Mouse (Mus musculus) CH12.LX (cell line): ENCODE measurements around the gene Gm5127. TPM values are rescaled to one million over a fixed set of nuclear protein-coding genes. Genes with fewer than 3 reads are reported as not detected.

Source experiments
- DNase-seq: peaks from one replicate; pipeline ENCODE4 v3.0.0-alpha.2; 2013; ENCODE audit errors: extremely low read depth
- H3K27ac ChIP-seq: 2 replicates; pipeline ENCODE4 v1.5.1; 2012; ENCODE audit warnings: low read depth, mild to moderate bottlenecking, control low read depth, moderate library complexity; ENCODE audit not compliant: insufficient read depth
- H3K27me3 ChIP-seq: replicated peaks from 2 replicates; pipeline ENCODE3; 2012; ENCODE audit warnings: inconsistent platforms
- H3K36me3 ChIP-seq, 2 experiments: replicated peaks in 1 of 2; 2 replicates each; pipeline versions ENCODE3 to v1.6.1; 2012; ENCODE audit warnings: inconsistent platforms in 1 of 2, low read length in 1 of 2, mild to moderate bottlenecking in 1 of 2, mixed read lengths in 1 of 2, moderate library complexity in 1 of 2; ENCODE audit not compliant: control insufficient read depth in 1 of 2, insufficient read depth in 1 of 2
- H3K4me1 ChIP-seq, 2 experiments: 2 replicates each; pipeline ENCODE4 v1.6.1; 2012; ENCODE audit warnings: inconsistent platforms in 1 of 2, moderate library complexity in 1 of 2; ENCODE audit not compliant: insufficient read depth in 2 of 2, control insufficient read depth in 1 of 2
- H3K4me2 ChIP-seq: 2 replicates; pipeline ENCODE4 v1.6.1; 2012; ENCODE audit warnings: low read depth, mild to moderate bottlenecking, control low read depth; ENCODE audit not compliant: poor library complexity, insufficient read depth, severe bottlenecking
- H3K4me3 ChIP-seq, 3 experiments: fragments of 150-350 bp in 1 of 3; sonication (generic) in 1 of 3; replicated peaks in 1 of 3; 2 replicates each; pipeline versions ENCODE3 to v1.5.1; 2011 to 2012; ENCODE audit warnings: low read depth in 2 of 3, low read length in 2 of 3, mild to moderate bottlenecking in 2 of 3, moderate library complexity in 2 of 3, control low read depth in 1 of 3, improper control_type of control experiment in 1 of 3, inconsistent platforms in 1 of 3, mixed read lengths in 1 of 3; ENCODE audit not compliant: poor library complexity in 1 of 3
- H3K79me2 ChIP-seq: replicated peaks from 2 replicates; pipeline ENCODE4 v1.6.1; 2012; ENCODE audit warnings: mild to moderate bottlenecking, moderate library complexity; ENCODE audit not compliant: control insufficient read depth, poor library complexity, insufficient read depth, severe bottlenecking; ENCODE audit errors: extremely low read depth
- H3K9ac ChIP-seq: 2 replicates; pipeline ENCODE4 v1.6.1; 2012; ENCODE audit warnings: low read depth, mild to moderate bottlenecking, control low read depth, moderate library complexity; ENCODE audit not compliant: insufficient read depth
- H3K9me3 ChIP-seq: replicated peaks from 2 replicates; pipeline ENCODE3; 2012; ENCODE audit warnings: low read length, inconsistent platforms, mixed read lengths
- BHLHE40 ChIP-seq: IDR thresholded peaks from 2 replicates; pipeline ENCODE4 v1.6.1; 2011; ENCODE audit warnings: mild to moderate bottlenecking, low read depth, low read length, improper control_type of control experiment
- CHD1 ChIP-seq: IDR thresholded peaks from 2 replicates; pipeline ENCODE4 v1.6.1; 2012; ENCODE audit warnings: low read depth, low read length, improper control_type of control experiment, inconsistent platforms
- CTCF ChIP-seq, 2 experiments: IDR thresholded peaks in 1 of 2; conservative IDR thresholded peaks in 1 of 2; 2 replicates each; pipeline ENCODE4 v1.5.1; 2011 to 2012; ENCODE audit warnings: low read depth in 2 of 2, low read length in 2 of 2, improper control_type of control experiment in 1 of 2, inconsistent platforms in 1 of 2, mild to moderate bottlenecking in 1 of 2, moderate library complexity in 1 of 2
- E2F4 ChIP-seq: IDR thresholded peaks from 2 replicates; pipeline ENCODE4 v1.6.1; 2011; ENCODE audit warnings: low read depth, low read length, improper control_type of control experiment; ENCODE audit not compliant: insufficient replicate concordance
- ELF1 ChIP-seq: IDR thresholded peaks from 2 replicates; pipeline ENCODE4 v1.6.1; 2014; ENCODE audit warnings: low read depth, mild to moderate bottlenecking, inconsistent platforms, low read length, improper control_type of control experiment
- EP300 ChIP-seq: IDR thresholded peaks from 2 replicates; pipeline ENCODE4 v1.6.1; 2011; ENCODE audit warnings: low read length, improper control_type of control experiment
- HCFC1 ChIP-seq: IDR thresholded peaks from 2 replicates; pipeline ENCODE4 v1.6.1; 2012; ENCODE audit warnings: low read depth, mild to moderate bottlenecking, inconsistent platforms, low read length, improper control_type of control experiment
- IRF4 ChIP-seq: IDR thresholded peaks from 2 replicates; pipeline ENCODE4 v1.6.1; 2014; ENCODE audit warnings: low read depth, mild to moderate bottlenecking, inconsistent platforms, low read length, improper control_type of control experiment
- KAT2A ChIP-seq: IDR thresholded peaks from 2 replicates; pipeline ENCODE4 v1.6.1; 2012; ENCODE audit warnings: low read length, improper control_type of control experiment, inconsistent platforms; ENCODE audit not compliant: insufficient replicate concordance
- MAX ChIP-seq: IDR thresholded peaks from 2 replicates; pipeline ENCODE4 v1.6.1; 2011; ENCODE audit warnings: low read length, improper control_type of control experiment
- MEF2A ChIP-seq: IDR thresholded peaks from 2 replicates; pipeline ENCODE4 v1.6.1; 2014; ENCODE audit warnings: low read depth, mild to moderate bottlenecking, inconsistent platforms, low read length, improper control_type of control experiment, borderline replicate concordance
- MXI1 ChIP-seq: IDR thresholded peaks from 2 replicates; pipeline ENCODE4 v1.6.1; 2011; ENCODE audit warnings: mild to moderate bottlenecking, low read depth, low read length, improper control_type of control experiment
- MYC ChIP-seq: IDR thresholded peaks from 2 replicates; pipeline ENCODE4 v1.6.1; 2011; ENCODE audit warnings: low read depth, mild to moderate bottlenecking, improper control_type of control experiment, low read length
- NELFE ChIP-seq: IDR thresholded peaks from 2 replicates; pipeline ENCODE4 v1.6.1; 2011; ENCODE audit warnings: low read depth, low read length, improper control_type of control experiment
- POLR2A ChIP-seq: IDR thresholded peaks from 2 replicates; pipeline ENCODE4 v1.6.1; 2011; ENCODE audit warnings: low read depth, mild to moderate bottlenecking, improper control_type of control experiment, low read length
- RAD21 ChIP-seq: IDR thresholded peaks from 2 replicates; pipeline ENCODE4 v1.6.1; 2011; ENCODE audit warnings: low read depth, mild to moderate bottlenecking, low read length, improper control_type of control experiment, moderate library complexity
- RCOR1 ChIP-seq: conservative IDR thresholded peaks from 2 replicates; pipeline ENCODE4 v1.6.1; 2012; ENCODE audit warnings: low read depth, mild to moderate bottlenecking, inconsistent platforms, low read length, improper control_type of control experiment
- SMC3 ChIP-seq: IDR thresholded peaks from 2 replicates; pipeline ENCODE4 v1.6.1; 2011; ENCODE audit warnings: low read depth, low read length, improper control_type of control experiment
- TBP ChIP-seq: conservative IDR thresholded peaks from 2 replicates; pipeline ENCODE4 v1.6.1; 2011; ENCODE audit warnings: low read depth, low read length, improper control_type of control experiment
- UBTF ChIP-seq: IDR thresholded peaks from 2 replicates; pipeline ENCODE4 v1.6.1; 2012; ENCODE audit warnings: low read depth, mild to moderate bottlenecking, inconsistent platforms, low read length, improper control_type of control experiment, moderate library complexity
- USF1 ChIP-seq: IDR thresholded peaks from 2 replicates; pipeline ENCODE4 v1.6.1; 2014; ENCODE audit warnings: low read depth, mild to moderate bottlenecking, inconsistent platforms, low read length, improper control_type of control experiment
- USF2 ChIP-seq: conservative IDR thresholded peaks from 2 replicates; pipeline ENCODE4 v1.6.1; 2011; ENCODE audit warnings: low read depth, low read length, improper control_type of control experiment
- ZC3H11A ChIP-seq: IDR thresholded peaks from 2 replicates; pipeline ENCODE4 v1.6.1; 2012; ENCODE audit warnings: low read depth, mild to moderate bottlenecking, inconsistent platforms, low read length, improper control_type of control experiment
- ZKSCAN1 ChIP-seq: IDR thresholded peaks from 2 replicates; pipeline ENCODE4 v1.6.1; 2012; ENCODE audit warnings: low read depth, inconsistent platforms, low read length, improper control_type of control experiment, borderline replicate concordance
- dilution Hi-C: fragments of 300-500 bp; cut with MboI; formaldehyde crosslinking; loops from 2 replicates; pipeline ENCODE4 v1.14.3; 2020; ENCODE audit warnings: low sequenced_read_pairs; ENCODE audit not compliant: extremely low pct_unique_long_range_greater_than_20kb, extremely low pct_ligation_motif_present
- in situ Hi-C: fragments of 300-500 bp; cut with MboI; formaldehyde crosslinking; loops from 3 replicates; pipeline ENCODE4 v1.14.3; 2019; ENCODE audit warnings: low sequenced_read_pairs, low pct_ligation_motif_present, low pct_unique_long_range_greater_than_20kb, mixed read lengths
- polyA plus RNA-seq: library from polyadenylated mRNA; unstranded; fragments of >175 nt; gene quantifications from 2 replicates; pipeline ENCODE4 v1.2.1, GENCODE M21; 2012; ENCODE audit warnings: low read depth; ENCODE audit not compliant: insufficient read length
- total RNA-seq, 2 experiments: library from RNA; depleted of rRNA; stranded (reverse); fragments of 300-350 nt in 1 of 2; fragments of >200 nt in 1 of 2; gene quantifications; 2 replicates each; pipeline ENCODE4 v1.2.3; 2012 to 2014

Gene Gm5127
- total and polyA plus RNA-seq, 3 experiments: 0.16 TPM; not detected in 2

DNA sequence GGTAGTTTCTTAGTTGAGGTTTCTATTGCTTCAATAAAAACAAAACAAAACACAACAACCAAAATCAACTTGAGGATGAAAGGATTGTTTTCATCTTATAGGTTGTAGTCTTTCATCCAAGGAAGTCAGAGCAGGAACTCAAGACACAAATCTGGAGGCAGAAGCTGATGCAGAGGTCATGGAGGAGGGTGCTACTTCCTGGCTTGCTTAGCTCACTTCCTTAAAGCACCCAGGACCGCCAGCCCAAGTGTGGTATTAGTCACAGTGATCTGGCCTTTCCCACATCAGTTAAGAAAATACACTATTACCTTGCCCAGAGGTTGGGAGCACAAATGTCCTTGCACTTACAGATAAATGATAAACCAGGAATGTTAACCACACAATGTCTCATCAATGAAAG, 45.5 kb downstream of the Gm5127 start:
- in situ Hi-C loops: no loop called here
- H3K4me2 ChIP-seq: no peak overlapping the region
- H3K4me1 ChIP-seq: no peaks in the 10 kb centered on the region
- no peaks in the 10 kb centered on the region for H3K79me2 ChIP-seq
- no peak for DNase-seq
- no peaks in the 10 kb centered on the region for H3K36me3 ChIP-seq
- TF ChIP-seq ZC3H11A (no peak), USF2 (no peak), IRF4 (no peak), HCFC1 (no peak), CHD1 (no peak), SMC3 (no peak), RCOR1 (no peak), USF1 (no peak), EP300 (no peak)
- TF ChIP-seq, all 38 proteins: peak for 0
- H3K27ac ChIP-seq: no peak overlapping the region
- no peak overlapping the region for H3K9ac ChIP-seq
- dilution Hi-C loops: no loop called here
- no peak overlapping the region for H3K4me3 ChIP-seq
- no peaks in the 10 kb centered on the region for H3K27me3 ChIP-seq
- H3K9me3 ChIP-seq: no peaks in the 10 kb centered on the region

DNA sequence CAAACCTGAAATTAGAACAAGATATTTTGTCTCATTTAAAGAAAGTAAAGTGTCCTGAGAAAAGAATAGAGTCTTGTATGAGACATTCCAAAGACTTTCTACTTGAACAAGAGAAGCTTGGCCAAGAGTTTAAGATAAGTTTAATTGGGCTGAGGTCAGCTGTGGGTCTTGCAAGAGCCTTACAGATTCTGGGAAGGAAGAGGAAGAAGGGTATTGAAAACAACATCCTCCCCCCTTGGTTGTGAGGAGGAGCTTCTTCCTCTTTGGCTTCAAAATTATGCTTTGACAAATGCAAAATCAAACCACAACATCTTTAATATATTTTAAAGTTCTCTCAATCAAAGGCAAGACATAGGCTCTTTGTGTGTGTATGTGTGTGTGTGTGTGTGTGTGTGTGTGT, 50.6 kb downstream of the Gm5127 start:
- dilution Hi-C loops (no loop called here), in situ Hi-C loops (no loop called here)
- Histone ChIP-seq H3K27ac (no peak overlapping the region), H3K27me3 (no peaks in the 10 kb centered on the region), H3K36me3 (no peaks in the 10 kb centered on the region), H3K79me2 (no peaks in the 10 kb centered on the region), H3K9me3 (no peaks in the 10 kb centered on the region), H3K9ac (no peak overlapping the region), H3K4me1 (no peaks in the 10 kb centered on the region), H3K4me2 (no peak overlapping the region), H3K4me3 (no peak overlapping the region)
- no peak for DNase-seq
- TF ChIP-seq ZKSCAN1 (no peak), MXI1 (no peak), MYC (no peak), KAT2A (no peak), POLR2A (no peak), CTCF (conservative IDR thresholded peaks at IDR 0.05 in 1 of 2, IDR thresholded peaks at IDR 0.05 in 1 of 2; ENCODE audit: low read depth in 2 of 2, low read length in 2 of 2) (no peak), BHLHE40 (no peak), NELFE (no peak), RAD21 (no peak), RCOR1 (no peak), HCFC1 (no peak), TBP (no peak), ZC3H11A (no peak), E2F4 (no peak), UBTF (no peak), USF1 (no peak), MAX (no peak), ELF1 (no peak), MEF2A (no peak), SMC3 (no peak)
